Mouse (Mus musculus) heart, embryonic 11.5 days (tissue): ENCODE data around the gene Gm20479. TPM values are rescaled to one million over a fixed set of nuclear protein-coding genes. Genes with fewer than 3 reads are reported as not detected.
A peak's percentile ranks its signal among the peaks of the same experiment; 100 is the strongest.

Experiments used
- ATAC-seq: fragments of 200-750 bp; cut with Nextera tagmentation; replicated peaks from 2 replicates; pipeline ENCODE4 v1.8.0; 2017; ENCODE audit warnings: moderate library complexity; ENCODE audit not compliant: insufficient number of reproducible peaks, low FRiP score, low TSS enrichment
- H3K27ac ChIP-seq: fragments of 300-500 bp; sonication (generic); 2 replicates; pipeline ENCODE4 v1.5.1; 2014; ENCODE audit warnings: mild to moderate bottlenecking, low read depth, low read length
- H3K27me3 ChIP-seq: fragments of 300-500 bp; sonication (generic); 2 replicates; pipeline ENCODE4 v1.6.1; 2014; ENCODE audit warnings: mild to moderate bottlenecking, low read length, mixed read lengths; ENCODE audit not compliant: control insufficient read depth, insufficient read depth
- H3K36me3 ChIP-seq: fragments of 300-500 bp; sonication (generic); 2 replicates; pipeline ENCODE4 v1.6.1; 2014; ENCODE audit warnings: mild to moderate bottlenecking, low read length, moderate library complexity, mixed read lengths; ENCODE audit not compliant: control insufficient read depth, insufficient read depth
- H3K4me1 ChIP-seq: fragments of 300-500 bp; sonication (generic); 2 replicates; pipeline ENCODE4 v1.6.1; 2014; ENCODE audit warnings: low read length; ENCODE audit not compliant: control insufficient read depth, insufficient read depth
- H3K4me2 ChIP-seq: fragments of 300-500 bp; sonication (generic); 2 replicates; pipeline ENCODE4 v1.6.1; 2014; ENCODE audit warnings: mild to moderate bottlenecking, moderate library complexity
- H3K4me3 ChIP-seq: fragments of 300-500 bp; sonication (generic); 2 replicates; pipeline ENCODE4 v1.5.1; 2014; ENCODE audit warnings: low read depth, low read length
- H3K9ac ChIP-seq: fragments of 300-500 bp; sonication (generic); 2 replicates; pipeline ENCODE4 v1.6.1; 2014; ENCODE audit warnings: mild to moderate bottlenecking, low read depth, low read length, moderate library complexity
- H3K9me3 ChIP-seq: fragments of 300-500 bp; sonication (generic); replicated peaks from 2 replicates; pipeline ENCODE4 v1.6.1; 2016; ENCODE audit warnings: low read length; ENCODE audit not compliant: control insufficient read depth
- WGBS: fragments of 180-500 bp; shearing (Covaris S2); extraction: QIAGEN DNeasy Blood & Tissue Kit; methylation state at CpG from one replicate; pipeline ENCODE4 v1.1.7; 2014; ENCODE audit not compliant: insufficient replicate concordance; 5-methylcytosine and 5-hydroxymethylcytosine counted together
- polyA plus RNA-seq: library from polyadenylated mRNA; unstranded; fragments of >200 nt; fragmentation: Nextera tagmentation; extraction: Ambion mirVana; gene quantifications from 2 replicates; pipeline ENCODE4 v1.2.1, GENCODE M21; 2014

The Gm20479 gene
- polyA plus RNA-seq, 1 experiment from 2014 or later, result 1.6 TPM

GRCm38 (mm10) chr7:27323001-27323400 is 34.2 kb downstream of the Gm20479 start:
- Histone ChIP-seq H3K36me3 (no peaks in the 10 kb centered on the region), H3K27me3 (peaks cover 48% of the 10 kb centered on the region), H3K4me2 (no peak overlapping the region), H3K27ac (no peak overlapping the region), H3K9me3 (no peaks in the 10 kb centered on the region), H3K4me3 (no peak overlapping the region), H3K9ac (no peak overlapping the region), H3K4me1 (peaks cover 10% of the 10 kb centered on the region)
- ATAC-seq, result no peak
- WGBS, result 82% methylated on average over 5 of the region's 5 CpGs

GRCm38 (mm10) chr7:27322291-27322690 is 34.9 kb downstream of the Gm20479 start:
- 20% methylated on average over 13 of the region's 13 CpGs for WGBS
- Histone ChIP-seq H3K4me2 (no peak overlapping the region), H3K4me1 (peaks cover 10% of the 10 kb centered on the region), H3K36me3 (no peaks in the 10 kb centered on the region), H3K4me3 (no peak overlapping the region), H3K9me3 (no peaks in the 10 kb centered on the region), H3K27me3 (peaks cover 41% of the 10 kb centered on the region), H3K27ac (no peak overlapping the region), H3K9ac (no peak overlapping the region)
- no peak for ATAC-seq

DNA sequence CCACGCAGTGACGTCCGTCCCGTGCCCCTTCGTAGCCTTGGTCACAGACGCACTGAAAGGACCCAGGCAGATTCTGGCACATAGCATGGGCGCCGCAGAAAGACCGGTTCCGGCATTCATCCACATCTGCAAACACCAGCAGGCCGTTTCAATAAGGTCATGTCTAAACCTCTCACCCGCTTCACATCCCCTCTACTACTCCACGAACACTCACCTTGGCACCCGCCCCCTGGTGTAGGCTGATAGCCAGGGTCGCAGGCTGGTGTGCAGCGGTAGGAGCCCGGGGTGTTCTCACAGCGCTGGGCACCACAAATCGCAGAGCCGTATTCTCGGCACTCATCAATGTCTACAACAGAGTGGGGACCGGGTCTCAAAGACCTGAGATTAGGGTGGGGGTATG is 37.8 kb downstream of the Gm20479 start:
- Histone ChIP-seq H3K27me3 (peaks cover 13% of the 10 kb centered on the region), H3K9me3 (peaks cover 2% of the 10 kb centered on the region), H3K36me3 (no peaks in the 10 kb centered on the region), H3K4me3 (no peak overlapping the region), H3K4me2 (no peak overlapping the region), H3K27ac (no peak overlapping the region), H3K9ac (no peak overlapping the region), H3K4me1 (no peaks in the 10 kb centered on the region)
- ATAC-seq, result no peak
- 81% methylated on average over 22 of the region's 22 CpGs for WGBS

DNA sequence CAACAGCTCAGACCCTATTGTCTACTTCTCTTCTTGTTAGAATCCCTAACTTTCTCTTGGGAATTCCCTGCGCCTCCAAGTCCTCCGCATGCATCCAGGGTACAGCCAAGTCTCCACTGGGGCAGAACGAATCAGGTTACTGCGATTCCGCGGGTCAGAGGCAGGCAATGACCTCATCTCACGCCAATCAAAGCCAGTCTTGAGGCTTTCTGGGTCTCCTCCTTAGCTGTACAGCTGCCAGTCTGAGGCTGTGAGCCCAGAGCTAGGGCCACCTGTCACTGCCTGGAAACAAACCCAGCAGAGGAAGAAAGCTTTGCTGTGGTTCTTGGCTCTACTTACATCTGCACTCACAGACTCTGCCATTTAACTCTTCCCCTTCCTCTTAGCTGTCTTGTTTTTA is 41.3 kb downstream of the Gm20479 start:
- H3K9ac ChIP-seq, result no peak overlapping the region
- no peaks in the 10 kb centered on the region for H3K4me1 ChIP-seq
- no peaks in the 10 kb centered on the region; the same call in 1 of the 2 replicates for H3K36me3 ChIP-seq
- 56% methylated on average over 7 of the region's 7 CpGs for WGBS
- H3K4me3 ChIP-seq, result no peak overlapping the region
- peaks cover 10% of the 10 kb centered on the region for H3K9me3 ChIP-seq
- H3K27ac ChIP-seq, result no peak overlapping the region
- ATAC-seq, result no peak
- H3K27me3 ChIP-seq, result peaks cover 5% of the 10 kb centered on the region; the same call in 1 of the 2 replicates
- no peak overlapping the region for H3K4me2 ChIP-seq

DNA sequence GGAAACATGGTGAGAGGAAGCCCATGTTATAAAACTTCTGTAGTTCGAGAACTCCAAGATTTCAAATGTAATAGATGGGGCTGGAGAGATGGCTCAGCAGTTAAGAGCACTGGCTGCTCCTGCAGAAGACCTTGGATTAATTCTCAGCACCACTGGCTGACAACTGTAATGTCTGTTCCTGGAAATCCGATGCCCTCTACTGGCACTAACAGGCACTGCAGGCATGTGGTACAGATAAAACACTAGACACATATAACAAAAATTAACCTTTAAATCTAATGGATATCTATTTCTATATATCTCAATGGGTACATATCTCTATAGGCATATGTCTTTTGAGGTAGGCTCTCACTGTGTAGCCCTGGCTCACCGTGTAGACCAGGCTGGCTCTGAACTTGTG is 42.8 kb downstream of the Gm20479 start:
- no peak overlapping the region for H3K4me2 ChIP-seq
- H3K36me3 ChIP-seq, result no peaks in the 10 kb centered on the region; the same call in 1 of the 2 replicates
- ATAC-seq, result no peak
- peaks cover 3% of the 10 kb centered on the region for H3K4me1 ChIP-seq
- H3K4me3 ChIP-seq, result no peak overlapping the region
- peaks cover 14% of the 10 kb centered on the region for H3K27me3 ChIP-seq
- peaks cover 10% of the 10 kb centered on the region for H3K9me3 ChIP-seq
- 83% methylated on average over 3 of the region's 3 CpGs for WGBS
- no peak overlapping the region for H3K27ac ChIP-seq
- H3K9ac ChIP-seq, result no peak overlapping the region

DNA sequence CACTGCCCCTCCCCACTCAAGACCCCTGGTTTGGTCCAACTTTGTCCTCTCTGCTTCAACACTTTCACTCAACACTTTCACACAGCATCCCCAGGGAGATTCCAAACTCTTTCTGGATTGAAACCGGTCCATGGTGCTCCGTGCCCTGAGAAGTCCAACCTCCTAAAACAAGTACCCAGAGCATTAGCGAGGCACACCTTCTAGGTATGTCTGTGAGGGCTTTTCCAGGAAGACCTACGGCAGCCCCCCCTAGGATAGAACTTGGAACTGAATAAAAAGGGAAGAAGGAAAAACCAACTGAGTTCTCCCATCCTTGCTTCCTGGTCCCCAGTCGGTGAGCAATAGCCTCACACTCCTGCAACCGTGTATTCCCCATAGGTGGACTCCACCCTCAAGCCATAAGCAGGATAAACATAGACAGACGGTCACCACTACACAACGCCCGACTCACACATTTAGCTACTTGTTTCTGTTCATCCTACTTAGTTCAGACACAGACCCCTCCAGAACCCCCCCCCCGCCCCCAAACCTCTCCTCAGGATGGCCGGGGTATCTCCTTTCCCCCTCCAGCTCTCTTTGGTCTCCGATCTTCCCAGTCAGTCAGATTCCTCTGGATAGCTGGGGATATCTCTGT is 45.5 kb downstream of the Gm20479 start:
- WGBS, result 82% methylated on average over 12 of the region's 12 CpGs
- Histone ChIP-seq H3K27ac (no peak overlapping the region), H3K4me2 (no peak overlapping the region), H3K9me3 (peaks cover 10% of the 10 kb centered on the region), H3K36me3 (no peaks in the 10 kb centered on the region; the same call in 1 of the 2 replicates), H3K4me1 (peaks cover 3% of the 10 kb centered on the region), H3K9ac (no peak overlapping the region), H3K27me3 (peaks cover 18% of the 10 kb centered on the region), H3K4me3 (no peak overlapping the region)
- no peak for ATAC-seq

GRCm38 (mm10) chr7:27310996-27311535 is 46.2 kb downstream of the Gm20479 start:
- no peak overlapping the region for H3K9ac ChIP-seq
- no peak for ATAC-seq
- WGBS, result 37% methylated on average over 8 of the region's 8 CpGs

DNA sequence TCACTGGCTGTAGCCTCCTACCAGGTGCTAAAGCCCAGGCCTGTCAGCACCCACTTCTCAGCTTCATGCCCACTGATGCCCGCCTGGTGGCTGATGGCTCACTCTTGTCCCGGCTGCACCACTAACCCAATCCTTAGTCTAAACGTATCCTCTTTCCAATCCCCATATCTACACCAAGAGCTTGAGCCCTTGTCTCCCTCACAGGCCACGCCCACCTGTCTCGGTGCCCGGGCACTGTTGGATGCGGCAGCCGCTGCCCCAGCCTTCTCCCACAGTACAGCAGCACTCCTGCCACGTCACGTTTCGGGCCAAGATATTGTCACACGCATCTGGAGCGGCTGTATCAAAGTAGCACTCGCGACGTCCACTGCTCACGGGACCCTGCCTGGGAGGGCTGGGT is 46.9 kb downstream of the Gm20479 start:
- Histone ChIP-seq H3K9ac (0 out of 2 replicates have a peak overlapping the region, but pooled peaks have one; percentile 46), H3K36me3 (no peaks in the 10 kb centered on the region; the same call in 1 of the 2 replicates), H3K4me1 (peaks cover 3% of the 10 kb centered on the region), H3K4me3 (peak overlapping the region; percentile 27), H3K4me2 (peak overlapping the region; percentile 67), H3K9me3 (peaks cover 10% of the 10 kb centered on the region), H3K27ac (no peak overlapping the region), H3K27me3 (peaks cover 20% of the 10 kb centered on the region)
- peak; percentile 41; the same call in 1 of the 2 replicates for ATAC-seq
- 7% methylated on average over 17 of the region's 17 CpGs for WGBS

More at GRCm38 (mm10) chr7:27310996-27311535, 46.2 kb downstream of the Gm20479 start:
- Histone ChIP-seq H3K27me3 (peaks cover 18% of the 10 kb centered on the region), H3K36me3 (no peaks in the 10 kb centered on the region; the same call in 1 of the 2 replicates), H3K4me1 (peaks cover 3% of the 10 kb centered on the region), H3K4me2 (no peak overlapping the region; the same call in 1 of the 2 replicates), H3K4me3 (no peak overlapping the region), H3K9me3 (peaks cover 10% of the 10 kb centered on the region), H3K27ac (no peak overlapping the region)
